Mouse (Mus musculus): ENCODE measurements around the gene Gm21775. TPM values are rescaled to one million over a fixed set of nuclear protein-coding genes. Genes with fewer than 3 reads are reported as not detected.
"Not testable (repeated sequence)": the region's sequence is repeated elsewhere in the genome, so short reads cannot be mapped to it uniquely, and the experiment has no call there.

Gm21775 gene
- not detected in 2 replicates for total RNA-seq (2017)

GRCm38 (mm10) chrY:10553153-10553552 lies at the start of gene Gm21775:
Gm21775 (plus strand) TSS chrY:10553453.
- not testable (repeated sequence) for ATAC-seq (replicated peaks; ENCODE audit: low read depth, poor library complexity, severe bottlenecking)

- ATAC-seq (replicated peaks; ENCODE audit: low read depth, poor library complexity, severe bottlenecking), result not testable (repeated sequence)
Observed at GRCm38 (mm10) chrY:10535942-10536341, 17.3 kb upstream of the Gm21775 start, which contains the start of gene Gm20737. Gm20737 (minus strand) TSS chrY:10536042.

Other genes with a start within 250 kb of the Gm21775 start
- not detected in 2 replicates for gene Gm20834, start 228.9 kb upstream of the Gm21775 start, total RNA-seq (2017)
- gene Gm28510, start 140.7 kb upstream of the Gm21775 start, total RNA-seq (2017), result not detected in 2 replicates
- gene Gm20737, start 17.4 kb upstream of the Gm21775 start, total RNA-seq (2017), result not detected in 2 replicates
- gene Gm21900, start 62.9 kb downstream of the Gm21775 start, total RNA-seq (2017), result not detected in 2 replicates
- gene Gm20777, start 199.0 kb downstream of the Gm21775 start, total RNA-seq (2017), result not detected in 2 replicates

Measured in common myeloid progenitor, adult 5-6 weeks (primary cell).